Mouse (Mus musculus): Measurements from ENCODE around the gene Serpinb1a. TPM values are rescaled to one million over a fixed set of nuclear protein-coding genes. Genes with fewer than 3 reads are reported as not detected.

Serpinb1a gene
- polyA plus RNA-seq, 2 experiments from 2014 or later, result 12.7 to 13.2 TPM

GRCm38 (mm10) chr13:32795166-32795565 is 55.8 kb downstream of the Serpinb1a start:
- no peak for ATAC-seq

DNA sequence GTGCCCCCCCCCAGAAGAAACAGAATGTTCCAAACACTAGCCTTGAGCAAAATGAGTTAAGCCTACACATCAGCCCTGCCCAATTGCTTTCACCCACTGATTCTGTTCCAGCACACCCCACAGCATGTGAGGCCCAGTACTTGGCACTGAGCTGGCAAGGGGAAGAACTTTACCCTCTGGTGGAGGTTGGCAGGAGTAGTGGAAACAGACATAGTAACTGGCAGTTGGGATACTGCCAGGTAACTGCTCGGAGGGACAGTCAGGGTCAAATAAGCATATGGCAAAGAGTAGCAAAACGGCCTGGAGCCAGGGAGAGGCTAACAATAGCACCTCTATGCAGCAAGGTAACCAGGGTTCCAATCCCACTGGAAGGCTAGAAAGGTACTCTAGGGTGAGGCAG is 56.4 kb downstream of the Serpinb1a start:
- ATAC-seq, result no peak

Other genes starting within 250 kb of the Serpinb1a start
- not detected for gene Mylk4, start 67.2 kb downstream of the Serpinb1a start, polyA plus RNA-seq (2017; shearing (Covaris generic))
- 10 to 100 TPM in 1 of 2 experiments, 1 to 10 TPM in 1; 6.7 to 12.1 TPM for gene Wrnip1, start 49.1 kb downstream of the Serpinb1a start, polyA plus RNA-seq (2017; shearing (Covaris generic))
- gene D930007J09Rik, start 48.3 kb downstream of the Serpinb1a start, polyA plus RNA-seq (2017; shearing (Covaris generic)), result not detected
- gene Serpinb1c, start 47.0 kb upstream of the Serpinb1a start, polyA plus RNA-seq (2017; shearing (Covaris generic)), result not detected
- 10 to 100 TPM; 29.2 to 38.8 TPM for gene Serpinb6b, start 114.0 kb upstream of the Serpinb1a start, polyA plus RNA-seq (2017; shearing (Covaris generic))
- gene Serpinb9, start 152.1 kb upstream of the Serpinb1a start, polyA plus RNA-seq (2017; shearing (Covaris generic)), result 10 to 100 TPM; 21.9 to 23.4 TPM
- gene Serpinb9b, start 176.2 kb upstream of the Serpinb1a start, polyA plus RNA-seq (2017; shearing (Covaris generic)), result under 1 TPM in 1 of 2 experiments, not detected in 1; 0.42 TPM
- gene Serpinb1b, start 227.4 kb upstream of the Serpinb1a start, polyA plus RNA-seq (2017; shearing (Covaris generic)), result not detected

All from CD4-positive, CD25-positive, alpha-beta regulatory T cell, adult 4 months (primary cell).